Comparison of ENCODE assay signal across 9 mouse cellular contexts in the genomic region with DNA sequence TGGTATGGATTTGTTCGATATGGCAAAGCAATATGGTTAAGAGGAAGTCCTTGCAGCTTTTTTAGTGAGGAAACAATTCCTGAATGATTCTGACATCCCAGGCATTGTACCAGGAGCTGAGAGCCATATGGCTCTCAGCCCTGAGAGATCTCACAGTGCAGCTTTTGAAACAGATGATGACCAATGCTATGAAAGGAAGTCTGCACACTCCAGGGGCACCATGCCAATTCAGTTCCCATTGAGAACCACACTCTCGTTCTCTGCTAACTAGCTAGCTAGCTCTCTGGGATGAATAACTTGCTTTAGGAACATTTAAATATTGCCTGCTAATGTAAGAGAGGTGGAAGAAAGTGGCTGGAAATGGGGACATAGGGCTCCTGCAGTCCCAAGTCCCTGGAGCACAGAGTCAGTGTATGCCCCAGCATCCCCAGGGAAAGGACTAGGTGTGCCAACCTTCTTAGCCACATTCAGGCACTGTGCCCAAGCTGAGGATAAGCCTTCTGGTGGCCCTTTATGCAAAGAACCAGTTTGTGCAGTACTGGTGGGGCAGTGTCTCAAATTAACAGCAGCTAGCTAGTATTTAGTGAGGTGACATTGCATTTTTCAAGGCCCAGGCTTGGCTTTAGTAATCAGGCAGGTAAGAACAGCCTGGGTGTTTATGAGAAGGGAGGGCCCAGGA.
A peak's percentile ranks its signal among the peaks of the same experiment; 100 is the strongest.
DNase-seq lines count a peak whose midpoint lies in the region; ATAC-seq lines count a peak whose summit lies in the region.
"Had no signal": no experiment of that assay in that cellular context is flagged by ENCODE, and none has a peak within 500 bp of the region (broad histone marks: within the 10 kb centered on the region; RNA-seq: fewer than 3 reads in every experiment).

No protein-coding gene starts in this region.

- DNase-seq in gastrocnemius, adult 18-20 months (ENCODE audit: low spot score) = peak; percentile 15
- DNase-seq in gastrocnemius, postnatal 25 days = no peak
- DNase-seq in right cerebral cortex, adult 18-20 months = peak; percentile 25
- DNase-seq in right cerebral cortex, postnatal 25 days = no peak
- DNase-seq in layer of hippocampus, adult 8-10 months (ENCODE audit: low spot score in 2 of 2) = peak; percentile 62 to 73
- peak; percentile 69 for DNase-seq in telencephalon, adult 2 months (ENCODE audit: low read depth, low spot score)
- DNase-seq in urinary bladder, postnatal 25 days (ENCODE audit: low spot score) = no peak
- DNase-seq: retina, postnatal 1 day had no signal

- no peak for ATAC-seq in megakaryocyte, adult 5-6 weeks (ENCODE audit: poor library complexity, severe bottlenecking)

Comparison
In these comparisons a context has a peak if more than half of its experiments do, and no peak if none do; other contexts are left out.
1. DNase-seq: peak in gastrocnemius, adult 18-20 months (single experiment), right cerebral cortex, adult 18-20 months (single experiment), layer of hippocampus, adult 8-10 months (2 of 2) and telencephalon, adult 2 months (single experiment); none in gastrocnemius, postnatal 25 days (single experiment), right cerebral cortex, postnatal 25 days (single experiment) and urinary bladder, postnatal 25 days (single experiment).